Mouse (Mus musculus) liver, embryonic 14.5 days (tissue): ENCODE data around the gene Fam49a. TPM values are rescaled to one million over a fixed set of nuclear protein-coding genes. Genes with fewer than 3 reads are reported as not detected.
A peak's percentile ranks its signal among the peaks of the same experiment; 100 is the strongest.

Experiments used
- ATAC-seq: fragments of 200-750 bp; cut with Nextera tagmentation; 2 replicates; pipeline ENCODE4 v1.8.0; 2017; ENCODE audit warnings: moderate number of reproducible peaks, mild to moderate bottlenecking, moderate library complexity; ENCODE audit not compliant: insufficient read depth
- DNase-seq, 3 experiments: peaks; one replicate each; pipeline ENCODE4 v3.0.0-alpha.2; 2012 to 2013; ENCODE audit warnings: low read depth in 3 of 3, low spot score in 3 of 3
- H3K27ac ChIP-seq: fragments of 300-500 bp; sonication (generic); 2 replicates; pipeline ENCODE4 v1.5.1; 2014; ENCODE audit warnings: moderate library complexity, mild to moderate bottlenecking, control low read depth, inconsistent platforms
- H3K27me3 ChIP-seq: fragments of 300-500 bp; sonication (generic); 2 replicates; pipeline ENCODE4 v1.6.1; 2014; ENCODE audit warnings: mild to moderate bottlenecking, low read length, moderate library complexity; ENCODE audit not compliant: control insufficient read depth, insufficient read depth
- H3K36me3 ChIP-seq: fragments of 300-500 bp; sonication (generic); replicated peaks from 2 replicates; pipeline ENCODE4 v1.6.1; 2014; ENCODE audit warnings: low read depth; ENCODE audit not compliant: control insufficient read depth, insufficient read depth
- H3K4me1 ChIP-seq, 2 experiments: fragments of 200-500 bp in 1 of 2; fragments of 300-500 bp in 1 of 2; sonication (generic) in 1 of 2; replicated peaks; 2 replicates each; pipeline ENCODE4 v1.6.1; 2012 to 2014; ENCODE audit warnings: antibody characterized with exemption in 1 of 2, inconsistent platforms in 1 of 2, low read length in 1 of 2; ENCODE audit not compliant: control insufficient read depth in 2 of 2, insufficient read depth in 2 of 2
- H3K4me2 ChIP-seq: fragments of 300-500 bp; sonication (generic); 2 replicates; pipeline ENCODE4 v1.6.1; 2014; ENCODE audit warnings: low read depth, mild to moderate bottlenecking, control low read depth, moderate library complexity
- H3K4me3 ChIP-seq, 2 experiments: fragments of 200-500 bp in 1 of 2; fragments of 300-500 bp in 1 of 2; sonication (generic) in 1 of 2; 2 replicates each; pipeline ENCODE4 v1.5.1; 2012 to 2014; ENCODE audit warnings: low read depth in 2 of 2, low read length in 2 of 2, mild to moderate bottlenecking in 2 of 2, control low read depth in 1 of 2, inconsistent platforms in 1 of 2, moderate library complexity in 1 of 2; ENCODE audit not compliant: insufficient read depth in 1 of 2
- H3K9ac ChIP-seq: fragments of 300-500 bp; sonication (generic); replicated peaks from 2 replicates; pipeline ENCODE4 v1.6.1; 2014; ENCODE audit warnings: mild to moderate bottlenecking, control low read depth, moderate library complexity
- H3K9me3 ChIP-seq: fragments of 300-500 bp; sonication (generic); 2 replicates; pipeline ENCODE4 v1.6.1; 2016; ENCODE audit warnings: low read length, mixed read lengths; ENCODE audit not compliant: control insufficient read depth
- CTCF ChIP-seq: IDR thresholded peaks from 2 replicates; pipeline ENCODE4 v1.5.1; 2016; ENCODE audit warnings: antibody characterized with exemption, low read depth, control low read depth
- EP300 ChIP-seq: IDR thresholded peaks from 2 replicates; pipeline ENCODE4 v1.6.1; 2016; ENCODE audit warnings: antibody characterized with exemption, low read depth
- WGBS: fragments of 180-500 bp; shearing (Covaris S2); extraction: QIAGEN DNeasy Blood & Tissue Kit; methylation state at CpG from one replicate; pipeline ENCODE4 v1.1.7; 2014; ENCODE audit not compliant: insufficient replicate concordance; 5-methylcytosine and 5-hydroxymethylcytosine counted together
- polyA plus RNA-seq, 2 experiments: library from polyadenylated mRNA; depleted of rRNA in 1 of 2; stranded (reverse) in 1 of 2; unstranded in 1 of 2; fragments of >200 nt; fragmentation: Nextera tagmentation in 1 of 2; extraction: Ambion mirVana in 1 of 2; gene quantifications; 2 replicates each; pipeline versions ENCODE4 v1.2.1 to v1.2.3; 2012 to 2014

Fam49a gene
- 0.40 and 1.0 TPM in 2 replicates for polyA plus RNA-seq (2012; rRNA removed)
- 2.4 and 3.3 TPM in 2 replicates for polyA plus RNA-seq (2014; fragmentation: Nextera tagmentation; extraction: Ambion mirVana)

DNA sequence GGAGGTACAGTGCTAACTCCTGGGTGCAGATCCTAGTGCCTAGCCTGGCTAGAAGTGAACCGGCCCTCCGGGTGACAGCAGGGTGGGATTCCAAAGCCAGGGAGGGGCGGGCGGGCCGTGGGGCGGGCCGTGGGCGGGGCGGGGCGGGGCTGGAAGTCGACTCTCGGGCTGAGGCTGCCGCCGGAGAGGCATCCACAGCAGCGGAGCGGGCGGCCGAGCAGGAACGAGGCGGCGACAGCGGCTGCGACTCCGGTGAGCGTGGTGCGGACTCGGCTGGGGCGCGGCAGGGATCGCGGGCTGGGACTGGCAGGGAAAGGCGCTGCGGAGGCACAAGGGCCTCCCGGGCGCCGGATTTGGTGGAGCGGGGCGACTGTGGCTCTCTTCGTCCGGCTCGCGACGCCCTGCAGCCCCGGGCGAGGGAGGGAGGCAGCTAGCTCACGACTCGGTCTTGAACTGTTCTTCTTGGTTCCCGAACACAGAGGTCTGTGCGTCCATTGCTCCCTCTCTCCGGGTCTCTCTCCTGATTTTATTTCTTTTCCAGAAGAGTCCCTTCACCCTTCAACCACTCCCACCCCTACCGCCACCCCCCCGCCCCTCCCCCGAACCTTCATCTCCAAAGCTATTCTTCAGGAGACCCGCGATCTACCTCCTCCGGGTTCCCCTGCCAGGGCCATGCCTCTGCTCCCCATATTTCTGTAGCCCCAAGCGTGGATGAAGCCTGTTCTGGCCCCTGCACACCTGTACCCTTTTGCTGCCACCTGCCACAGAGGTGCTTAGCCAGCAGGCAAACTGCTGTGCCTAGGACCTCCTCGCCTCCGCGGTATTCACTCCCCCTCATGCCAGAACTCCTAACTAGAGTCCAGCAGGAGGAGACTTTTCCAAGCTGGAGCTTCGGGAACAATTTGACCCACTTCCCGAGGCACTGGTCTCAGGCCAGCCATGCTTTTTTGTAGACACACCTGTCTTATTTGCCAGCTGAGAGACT is at the start of gene Fam49a:
Gene Fam49a, plus strand, starts transcription at position 153 of the 985 bp plus-strand sequence.
- no peaks in the 10 kb centered on the region for H3K36me3 ChIP-seq
- H3K27me3 ChIP-seq: no peaks in the 10 kb centered on the region
- H3K4me1 ChIP-seq: no peaks in the 10 kb centered on the region; a peak in 1 of 4 replicates
- peak within 1 kb of the TSS; percentile 54 for H3K4me2 ChIP-seq
- ATAC-seq (peak; percentile 64; the same call in 1 of the 2 replicates), DNase-seq (no peak)
- H3K9ac ChIP-seq: no peak within 1 kb of the TSS
- no peak within 1 kb of the TSS for H3K27ac ChIP-seq
- no peaks in the 10 kb centered on the region for H3K9me3 ChIP-seq
- 1% methylated on average over 44 of the region's 62 CpGs for WGBS
- H3K4me3 ChIP-seq: peak within 1 kb of the TSS; percentile 44 to 47
- TF ChIP-seq EP300 (no peak), CTCF (no peak)

DNA sequence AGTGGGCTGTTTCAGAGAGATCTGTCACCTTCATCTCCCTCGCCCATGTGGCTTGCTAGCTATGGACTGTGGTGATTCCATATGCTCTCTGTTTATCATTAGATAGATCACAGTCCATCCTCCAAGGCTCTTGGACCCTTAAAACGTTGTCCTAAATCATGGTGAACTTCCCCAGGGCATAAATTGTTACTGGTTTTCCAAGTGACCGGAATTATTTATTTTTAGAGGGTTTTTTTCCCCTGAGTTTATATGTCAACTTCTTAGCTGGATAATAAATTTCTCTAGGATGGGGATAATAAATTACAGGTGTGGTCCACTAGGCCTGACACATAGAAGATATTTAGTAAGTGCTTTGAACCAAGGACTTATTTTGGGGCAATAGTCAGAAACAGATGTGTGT is 48.4 kb upstream of the Fam49a start:
- Histone ChIP-seq H3K4me1 (no peaks in the 10 kb centered on the region), H3K4me3 (no peak overlapping the region), H3K27ac (no peak overlapping the region), H3K9me3 (no peaks in the 10 kb centered on the region), H3K4me2 (no peak overlapping the region), H3K36me3 (no peaks in the 10 kb centered on the region), H3K9ac (no peak overlapping the region), H3K27me3 (no peaks in the 10 kb centered on the region)
- no peak for DNase-seq
- 39% methylated on average over 3 of the region's 3 CpGs for WGBS
- TF ChIP-seq CTCF: no peak
- no peak for TF ChIP-seq EP300
- no peak for ATAC-seq

DNA sequence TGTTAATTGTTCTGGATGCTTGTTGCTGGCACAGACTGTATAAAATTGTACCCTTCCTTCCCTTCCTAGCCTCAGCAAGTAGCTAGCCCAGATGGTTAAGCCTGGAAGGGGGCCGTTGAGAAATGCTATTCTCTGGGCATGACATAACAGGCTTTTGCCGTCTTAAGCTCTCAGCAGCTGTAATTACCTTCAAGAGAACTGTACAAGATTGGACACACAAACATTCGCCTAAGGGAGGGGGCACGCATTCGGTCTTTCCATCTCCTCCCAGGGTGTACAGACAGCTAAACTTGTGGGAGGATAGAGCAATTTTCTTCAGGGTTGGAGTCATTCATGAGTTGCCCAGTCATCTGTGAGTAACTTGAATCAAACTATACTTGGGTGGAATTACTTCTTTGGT is 43.0 kb upstream of the Fam49a start:
- no peaks in the 10 kb centered on the region for H3K36me3 ChIP-seq
- H3K4me3 ChIP-seq: no peak overlapping the region
- ATAC-seq (no peak), DNase-seq (no peak)
- WGBS: 66% methylated on average over 5 of the region's 5 CpGs
- no peak overlapping the region for H3K4me2 ChIP-seq
- H3K9ac ChIP-seq: no peak overlapping the region
- no peaks in the 10 kb centered on the region for H3K27me3 ChIP-seq
- TF ChIP-seq CTCF (no peak), EP300 (no peak)
- H3K9me3 ChIP-seq: no peaks in the 10 kb centered on the region
- no peak overlapping the region for H3K27ac ChIP-seq
- no peaks in the 10 kb centered on the region for H3K4me1 ChIP-seq

DNA sequence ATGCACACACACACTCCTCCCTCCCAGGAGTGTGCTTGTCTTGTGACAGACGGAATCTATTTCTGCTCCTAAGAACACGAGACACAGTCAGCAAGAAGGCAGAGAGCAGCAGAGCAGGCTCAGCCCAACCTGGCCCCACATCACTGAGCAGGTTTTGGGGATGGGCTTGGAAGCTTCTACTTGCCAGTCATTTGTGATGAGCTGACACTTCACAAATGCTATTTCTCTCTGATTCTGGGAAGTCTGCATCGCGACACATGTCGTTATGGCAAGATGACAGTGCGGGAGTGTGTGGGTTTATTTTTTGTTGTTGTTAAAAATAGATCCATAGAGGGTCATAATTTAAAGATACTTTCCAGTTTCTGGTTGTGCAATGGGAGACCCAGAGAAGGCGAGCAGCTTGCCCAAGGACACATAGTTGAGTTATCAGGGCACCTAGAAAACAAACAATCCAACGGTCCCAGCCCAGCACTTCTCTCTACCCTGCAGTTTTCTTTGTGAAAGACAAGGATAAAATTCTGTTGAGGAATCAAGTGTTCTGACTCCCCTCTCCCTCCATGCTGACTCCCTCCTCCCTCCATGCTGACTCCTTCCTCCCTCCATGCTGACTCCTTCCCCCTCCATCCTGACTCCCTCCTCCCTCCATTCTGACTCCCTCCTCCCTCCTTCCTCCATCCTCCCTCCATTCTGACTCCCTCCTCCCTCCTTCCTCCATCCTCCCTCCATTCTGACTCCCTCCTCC is 41.0 kb upstream of the Fam49a start:
- Histone ChIP-seq H3K4me1 (no peaks in the 10 kb centered on the region), H3K4me3 (no peak overlapping the region), H3K27ac (no peak overlapping the region), H3K9me3 (no peaks in the 10 kb centered on the region), H3K4me2 (no peak overlapping the region), H3K36me3 (no peaks in the 10 kb centered on the region), H3K27me3 (no peaks in the 10 kb centered on the region), H3K9ac (no peak overlapping the region)
- DNase-seq (no peak), ATAC-seq (no peak)
- 52% methylated on average over 8 of the region's 8 CpGs for WGBS
- TF ChIP-seq EP300 (no peak), CTCF (no peak)
